Comparison of ENCODE assay signal across 10 mouse cellular contexts in the genomic region with DNA sequence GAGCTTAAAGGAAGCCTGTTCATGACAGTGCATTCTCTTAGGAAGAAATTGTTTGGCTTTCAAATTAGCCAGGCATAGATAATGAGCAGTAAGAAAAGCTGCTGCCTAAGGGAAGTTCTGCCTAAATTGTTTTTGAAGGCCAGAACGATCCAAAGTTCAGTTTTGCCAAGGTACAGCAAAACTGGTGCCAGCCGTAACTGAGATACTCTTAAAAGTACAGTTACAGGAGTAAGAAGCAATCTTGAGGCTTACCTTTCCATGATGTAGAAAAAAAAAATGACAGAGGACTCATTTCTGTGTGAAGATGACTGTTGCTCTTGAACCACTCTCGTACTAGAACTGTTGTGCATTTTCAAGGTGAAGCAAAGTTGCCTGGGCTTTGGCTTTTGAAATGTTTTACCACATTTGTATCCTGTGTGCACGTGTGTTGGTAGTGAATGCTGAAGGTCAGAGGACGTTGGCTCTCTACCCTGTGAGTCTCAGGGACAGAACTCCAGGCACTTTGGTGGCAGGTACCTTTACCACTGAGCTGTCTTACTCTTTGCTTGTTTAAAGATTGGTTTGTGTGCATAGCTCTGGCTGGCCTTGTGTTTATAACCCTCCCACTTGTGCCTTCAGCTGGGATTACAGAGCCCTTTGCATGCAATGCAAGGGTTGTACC. TPM values are rescaled to one million over a fixed set of nuclear protein-coding genes. Genes with fewer than 3 reads are reported as not detected.
DNase-seq lines count a peak whose midpoint lies in the region; ATAC-seq and TF ChIP-seq lines count a peak whose summit lies in the region.
"Had no signal": no experiment of that assay in that cellular context is flagged by ENCODE, and none has a peak within 500 bp of the region (broad histone marks: within the 10 kb centered on the region; RNA-seq: fewer than 3 reads in every experiment).

No protein-coding gene starts in this region.

- no peak overlapping the region for H3K27ac ChIP-seq in forebrain, postnatal 0 days (ENCODE audit: low read depth, low read length)
- no peak overlapping the region for H3K27ac ChIP-seq in forebrain, embryonic 11.5 days (ENCODE audit: low read depth, low read length)
- no peak overlapping the region for H3K27ac ChIP-seq in testis, adult 2 months (ENCODE audit: control insufficient read depth, insufficient read depth, low read depth, low read length)
- no peak overlapping the region for H3K27ac ChIP-seq in limb, embryonic 10.5 days

- H3K4me2 ChIP-seq in forebrain, postnatal 0 days (ENCODE audit: low read depth), result no peak overlapping the region
- no peak overlapping the region for H3K4me2 ChIP-seq in forebrain, embryonic 11.5 days (ENCODE audit: low read depth, low read length, severe bottlenecking)

- 0 out of 2 replicates have a peak overlapping the region, but pooled peaks have one; percentile 5 for H3K4me3 ChIP-seq in forebrain, postnatal 0 days (ENCODE audit: low read depth, low read length)
- no peak overlapping the region for H3K4me3 ChIP-seq in forebrain, embryonic 11.5 days (ENCODE audit: low read depth, low read length)
- peak overlapping the region; percentile 21 for H3K4me3 ChIP-seq in testis, adult 2 months (ENCODE audit: control insufficient read depth, low read depth, low read length)
- H3K4me3 ChIP-seq in limb, embryonic 10.5 days, result no peak overlapping the region

- no peak for ATAC-seq in forebrain, postnatal 0 days
- no peak for ATAC-seq in forebrain, embryonic 11.5 days (replicated peaks; ENCODE audit: low FRiP score)
- ATAC-seq in cerebellum, adult (ENCODE audit: insufficient number of reproducible peaks, low FRiP score, low TSS enrichment), result no peak
- ATAC-seq: CD4-positive, CD25-positive, alpha-beta regulatory T cell, adult 4 months had no signal

- H3K9ac ChIP-seq in forebrain, postnatal 0 days, result no peak overlapping the region
- no peak overlapping the region for H3K9ac ChIP-seq in forebrain, embryonic 11.5 days (ENCODE audit: low read length)

- DNase-seq in forebrain, postnatal 0 days, result no peak
- DNase-seq in forebrain, embryonic 11.5 days (ENCODE audit: low spot score), result no peak
- DNase-seq in testis, postnatal 14 days (ENCODE audit: low spot score), result no peak
- DNase-seq in limb, embryonic 10.5 days (ENCODE audit: low spot score), result peak; percentile 18
- no peak for DNase-seq in embryo, embryonic 11 days
- no peak for DNase-seq in embryo, embryonic 10 days (ENCODE audit: low spot score)
- DNase-seq: lung, adult 2 months had no signal

- H3K4me1 ChIP-seq in forebrain, postnatal 0 days (ENCODE audit: insufficient read depth), result peaks cover 14% of the 10 kb centered on the region
- H3K4me1 ChIP-seq in forebrain, embryonic 11.5 days (replicated peaks; ENCODE audit: control insufficient read depth, insufficient read depth, low read length), result peaks cover 7% of the 10 kb centered on the region; the same call in 1 of the 2 replicates
- H3K4me1 ChIP-seq in testis, adult 2 months (ENCODE audit: control insufficient read depth, insufficient read depth, low read length), result no peaks in the 10 kb centered on the region; the same call in 1 of the 2 replicates
- H3K4me1 ChIP-seq in limb, embryonic 10.5 days, result peaks cover 16% of the 10 kb centered on the region

- H3K9me3 ChIP-seq in forebrain, postnatal 0 days (ENCODE audit: low read length), result no peaks in the 10 kb centered on the region
- no peaks in the 10 kb centered on the region for H3K9me3 ChIP-seq in forebrain, embryonic 11.5 days (ENCODE audit: control insufficient read depth, low read length)
- no peaks in the 10 kb centered on the region for H3K9me3 ChIP-seq in limb, embryonic 10.5 days (replicated peaks)

- no peaks in the 10 kb centered on the region for H3K27me3 ChIP-seq in forebrain, postnatal 0 days (ENCODE audit: insufficient read depth, low read length)
- no peaks in the 10 kb centered on the region for H3K27me3 ChIP-seq in forebrain, embryonic 11.5 days (ENCODE audit: control insufficient read depth, insufficient read depth, low read length)
- no peaks in the 10 kb centered on the region for H3K27me3 ChIP-seq in testis, adult 2 months (ENCODE audit: control insufficient read depth, insufficient read depth, low read length)
- H3K27me3 ChIP-seq in limb, embryonic 10.5 days (ENCODE audit: low read depth, poor library complexity, severe bottlenecking), result no peaks in the 10 kb centered on the region

- TF ChIP-seq POLR2A in testis, adult 2 months (IDR thresholded peaks at IDR 0.05; ENCODE audit: control insufficient read depth, low read depth, low read length), result no peak

- TF ChIP-seq CTCF in forebrain, postnatal 0 days (IDR thresholded peaks at IDR 0.05; ENCODE audit: low read depth), result no peak
- TF ChIP-seq CTCF in testis, adult 2 months (IDR thresholded peaks at IDR 0.05; ENCODE audit: control insufficient read depth, insufficient read depth, insufficient replicate concordance, low read depth, low read length), result no peak

- WGBS in forebrain, postnatal 0 days, result 58% methylated on average over 5 of the region's 5 CpGs
- WGBS in forebrain, embryonic 11.5 days, result 74% methylated on average over 5 of the region's 5 CpGs
- WGBS in limb, embryonic 10.5 days, result 80% methylated on average over 5 of the region's 5 CpGs

- H3K36me3 ChIP-seq in forebrain, postnatal 0 days (ENCODE audit: insufficient read depth), result peaks cover 6% of the 10 kb centered on the region; the same call in 1 of the 2 replicates
- H3K36me3 ChIP-seq in forebrain, embryonic 11.5 days (ENCODE audit: control insufficient read depth, insufficient read depth, low read length), result no peaks in the 10 kb centered on the region; the same call in 1 of the 2 replicates
- H3K36me3 ChIP-seq in testis, adult 2 months (ENCODE audit: control insufficient read depth, insufficient read depth, low read length), result no peaks in the 10 kb centered on the region
- peaks cover 52% of the 10 kb centered on the region for H3K36me3 ChIP-seq in limb, embryonic 10.5 days

RNA-seq across cellular contexts. Expression of gene Mgat2, which starts 3.0 kb away (rescaled TPM):
- total RNA-seq in forebrain, postnatal 0 days (2014; rRNA removed), result 61.7 and 66.6 TPM in 2 replicates
- polyA plus RNA-seq in forebrain, postnatal 0 days (2015; fragmentation: Nextera tagmentation; extraction: Ambion mirVana), result 49.1 and 50.5 TPM in 2 replicates
- polyA plus RNA-seq in forebrain, embryonic 11.5 days (2014; fragmentation: Nextera tagmentation; extraction: Ambion mirVana), result 40.6 and 42.3 TPM in 2 replicates
- polyA plus RNA-seq in testis, adult 2 months (2012; rRNA removed), result 10.2 and 12.0 TPM in 2 replicates
- 35.4 and 37.9 TPM in 2 replicates for polyA plus RNA-seq in limb, embryonic 10.5 days (2016; fragmentation: Nextera tagmentation; extraction: Ambion mirVana)

RNA-seq across cellular contexts. Expression of gene Rpl36al, which starts 3.1 kb away (rescaled TPM):
- total RNA-seq in forebrain, postnatal 0 days (2014; rRNA removed), result 194 and 311 TPM in 2 replicates
- polyA plus RNA-seq in forebrain, postnatal 0 days (2015; fragmentation: Nextera tagmentation; extraction: Ambion mirVana), result 396 and 530 TPM in 2 replicates
- 436 and 487 TPM in 2 replicates for polyA plus RNA-seq in forebrain, embryonic 11.5 days (2014; fragmentation: Nextera tagmentation; extraction: Ambion mirVana)
- polyA plus RNA-seq in testis, adult 2 months (2012; rRNA removed), result 144 and 183 TPM in 2 replicates
- polyA plus RNA-seq in limb, embryonic 10.5 days (2016; fragmentation: Nextera tagmentation; extraction: Ambion mirVana), result 536 and 653 TPM in 2 replicates

RNA-seq across cellular contexts. Expression of gene Gm49383, which starts 10.0 kb away (rescaled TPM):
- 4.5 and 5.7 TPM in 2 replicates for total RNA-seq in forebrain, postnatal 0 days (2014; rRNA removed)
- 8.8 and 11.7 TPM in 2 replicates for polyA plus RNA-seq in forebrain, postnatal 0 days (2015; fragmentation: Nextera tagmentation; extraction: Ambion mirVana)
- polyA plus RNA-seq in forebrain, embryonic 11.5 days (2014; fragmentation: Nextera tagmentation; extraction: Ambion mirVana), result 42.2 and 43.4 TPM in 2 replicates
- 0.11 TPM in 1 of 2 replicates, not detected in the other for polyA plus RNA-seq in testis, adult 2 months (2012; rRNA removed)
- polyA plus RNA-seq in limb, embryonic 10.5 days (2016; fragmentation: Nextera tagmentation; extraction: Ambion mirVana), result 54.8 and 61.0 TPM in 2 replicates

RNA-seq across cellular contexts. Expression of gene Dnaaf2, which starts 11.3 kb away (rescaled TPM):
- total RNA-seq in forebrain, postnatal 0 days (2014; rRNA removed), result 6.7 and 6.8 TPM in 2 replicates
- polyA plus RNA-seq in forebrain, postnatal 0 days (2015; fragmentation: Nextera tagmentation; extraction: Ambion mirVana), result 8.4 and 9.4 TPM in 2 replicates
- 17.1 and 20.0 TPM in 2 replicates for polyA plus RNA-seq in forebrain, embryonic 11.5 days (2014; fragmentation: Nextera tagmentation; extraction: Ambion mirVana)
- polyA plus RNA-seq in testis, adult 2 months (2012; rRNA removed), result 22.3 and 28.3 TPM in 2 replicates
- 16.7 and 17.0 TPM in 2 replicates for polyA plus RNA-seq in limb, embryonic 10.5 days (2016; fragmentation: Nextera tagmentation; extraction: Ambion mirVana)

RNA-seq across cellular contexts. Expression of gene Gm49384, which starts 17.1 kb away (rescaled TPM):
- total RNA-seq in forebrain, postnatal 0 days (2014; rRNA removed), result 0.52 and 5.1 TPM in 2 replicates
- 6.7 and 7.8 TPM in 2 replicates for polyA plus RNA-seq in forebrain, postnatal 0 days (2015; fragmentation: Nextera tagmentation; extraction: Ambion mirVana)
- 43.2 and 46.6 TPM in 2 replicates for polyA plus RNA-seq in forebrain, embryonic 11.5 days (2014; fragmentation: Nextera tagmentation; extraction: Ambion mirVana)
- 0.11 and 0.20 TPM in 2 replicates for polyA plus RNA-seq in testis, adult 2 months (2012; rRNA removed)
- 53.5 and 55.2 TPM in 2 replicates for polyA plus RNA-seq in limb, embryonic 10.5 days (2016; fragmentation: Nextera tagmentation; extraction: Ambion mirVana)
- polyA plus RNA-seq: lung, adult 2 months had no signal

Comparison
In these comparisons a context has a peak if more than half of its experiments do, and no peak if none do; other contexts are left out.
1. H3K4me3 ChIP-seq: peak in forebrain, postnatal 0 days (single experiment) and testis, adult 2 months (single experiment); none in forebrain, embryonic 11.5 days (single experiment) and limb, embryonic 10.5 days (single experiment).